Mouse (Mus musculus): ENCODE measurements at regions not wholly inside any gene's neighbourhood (a gene's known extent, or its start where the extent isn't known, plus 50 kb on each side); places are given as distances from the start of the nearest gene placed in this dataset.

DNA sequence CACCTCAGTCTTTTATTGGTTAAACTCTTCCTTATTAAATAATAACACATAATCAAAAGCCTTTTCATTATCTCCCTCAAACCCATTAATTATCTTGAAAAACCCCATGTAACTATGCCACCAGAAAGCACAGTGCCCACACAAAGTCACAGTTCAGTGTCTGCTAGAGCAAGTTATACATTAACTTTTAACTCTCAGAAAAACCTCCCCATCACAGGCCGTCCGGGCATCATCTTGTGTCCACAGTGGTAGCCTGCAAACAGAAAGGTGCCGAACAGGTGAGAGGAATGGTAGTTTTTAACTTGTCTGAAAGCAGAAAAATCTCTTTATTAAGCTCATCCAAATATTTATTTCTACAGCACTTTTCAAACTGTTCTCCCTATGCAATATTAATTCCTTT is 96.0 kb downstream of the Naa11 start:
- no peak for TF ChIP-seq CTCF (IDR thresholded peaks at IDR 0.05; ENCODE audit: extremely low read depth, insufficient read depth, low read length)
- TF ChIP-seq POLR2A (IDR thresholded peaks at IDR 0.05; ENCODE audit: extremely low read depth, insufficient read depth, low read length), result no peak

All from cortical plate, adult 2 months (tissue).